ENCODE assay signal across 15 mouse cellular contexts in the genomic region with DNA sequence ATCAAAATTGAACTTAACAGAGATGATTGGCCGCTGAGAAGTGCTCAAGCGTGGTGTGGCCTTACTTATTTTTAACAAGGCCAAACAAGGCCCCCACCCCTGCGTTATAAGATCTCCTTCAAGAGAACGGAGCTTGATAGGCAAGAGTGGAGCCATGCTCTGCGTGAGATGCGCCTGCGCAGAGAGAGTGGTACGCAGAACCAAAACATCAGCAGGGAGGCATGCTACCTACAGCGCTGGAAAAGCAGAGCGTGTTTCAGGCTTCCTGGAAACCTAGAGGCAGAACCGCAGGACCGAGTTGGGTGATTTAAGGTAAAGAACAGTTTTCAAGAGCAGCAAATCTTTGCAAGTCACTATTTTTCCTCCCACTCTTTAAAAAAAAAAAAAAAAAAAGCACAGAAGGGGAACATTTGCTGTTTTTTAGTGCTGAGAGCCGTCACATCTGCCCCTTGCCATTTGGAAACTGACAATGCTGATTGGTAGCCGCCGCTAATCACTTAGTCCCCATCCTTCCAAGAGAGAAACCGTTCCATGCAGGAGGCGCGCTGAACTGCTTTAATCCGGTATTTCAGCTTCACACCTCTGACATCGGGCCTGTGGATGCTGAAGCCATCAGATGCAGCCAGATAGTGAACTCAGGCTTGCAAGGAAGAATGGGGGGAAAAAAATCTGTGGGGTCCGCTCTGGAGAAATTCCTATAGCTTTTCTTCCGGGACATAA. TPM values are rescaled to one million over a fixed set of nuclear protein-coding genes. Genes with fewer than 3 reads are reported as not detected.
DNase-seq lines count a peak whose midpoint lies in the region; ATAC-seq lines count a peak whose summit lies in the region.
"Had no signal": no experiment of that assay in that cellular context is flagged by ENCODE, and none has a peak within 500 bp of the region (broad histone marks: within the 10 kb centered on the region; RNA-seq: fewer than 3 reads in every experiment).

No protein-coding gene starts in this region.

- no peaks in the 10 kb centered on the region for H3K9me3 ChIP-seq in neural tube, embryonic 11.5 days (ENCODE audit: control insufficient read depth, low read length)
- H3K9me3 ChIP-seq in hindbrain, embryonic 14.5 days (ENCODE audit: control insufficient read depth, low read length): no peaks in the 10 kb centered on the region
- H3K9me3 ChIP-seq in neural tube, embryonic 15.5 days (replicated peaks): no peaks in the 10 kb centered on the region

- DNase-seq in frontal cortex, postnatal 36 days (ENCODE audit: low spot score in 2 of 2): no peak
- no peak for DNase-seq in neural tube, embryonic 11.5 days (ENCODE audit: low spot score)
- no peak for DNase-seq in neural tube, embryonic 10.5 days (ENCODE audit: extremely low spot score, low spot score)
- no peak for DNase-seq in hindbrain, embryonic 14.5 days (ENCODE audit: low spot score)
- no peak for DNase-seq in kidney, postnatal 4 days
- no peak for DNase-seq in thymus, postnatal 10 days (ENCODE audit: low spot score in 2 of 2)
- DNase-seq: B cell, adult 2 months; cerebellum, postnatal 25 days; lung, adult 2 months had no signal

- 24% methylated on average over 22 of the region's 22 CpGs for WGBS in neural tube, embryonic 11.5 days
- WGBS in hindbrain, embryonic 14.5 days: 36% methylated on average over 22 of the region's 22 CpGs
- WGBS in neural tube, embryonic 15.5 days: 25% methylated on average over 22 of the region's 22 CpGs

- no peak overlapping the region for H3K27ac ChIP-seq in neural tube, embryonic 11.5 days (ENCODE audit: low read depth, low read length)
- H3K27ac ChIP-seq in hindbrain, embryonic 14.5 days: no peak overlapping the region
- H3K27ac ChIP-seq in neural tube, embryonic 15.5 days (replicated peaks): no peak overlapping the region

- peak; percentile 84 for ATAC-seq in frontal cortex, adult (ENCODE audit: low TSS enrichment)
- ATAC-seq in neural tube, embryonic 11.5 days (ENCODE audit: insufficient read depth, low FRiP score, low TSS enrichment): no peak
- no peak for ATAC-seq in hindbrain, embryonic 14.5 days (ENCODE audit: low FRiP score)
- no peak for ATAC-seq in neural tube, embryonic 15.5 days (ENCODE audit: low FRiP score)
- ATAC-seq: intestine, postnatal 0 days had no signal

- no peak overlapping the region for H3K4me3 ChIP-seq in neural tube, embryonic 11.5 days (ENCODE audit: low read depth, low read length)
- no peak overlapping the region for H3K4me3 ChIP-seq in hindbrain, embryonic 14.5 days (replicated peaks; ENCODE audit: low read length)
- H3K4me3 ChIP-seq in neural tube, embryonic 15.5 days (replicated peaks): peak overlapping the region; percentile 15; the same call in 1 of the 2 replicates
- H3K4me3 ChIP-seq: megakaryocyte, embryonic 14.5 days had no signal

- peaks cover 7% of the 10 kb centered on the region; the same call in 1 of the 2 replicates for H3K27me3 ChIP-seq in neural tube, embryonic 11.5 days (ENCODE audit: control insufficient read depth, insufficient read depth, low read length)
- H3K27me3 ChIP-seq in hindbrain, embryonic 14.5 days (ENCODE audit: control insufficient read depth, insufficient read depth, low read length): peaks cover 27% of the 10 kb centered on the region
- H3K27me3 ChIP-seq in neural tube, embryonic 15.5 days (replicated peaks): peaks cover 20% of the 10 kb centered on the region

- no peaks in the 10 kb centered on the region for H3K36me3 ChIP-seq in neural tube, embryonic 11.5 days (ENCODE audit: control insufficient read depth, insufficient read depth, low read length)
- no peaks in the 10 kb centered on the region for H3K36me3 ChIP-seq in hindbrain, embryonic 14.5 days (replicated peaks; ENCODE audit: control insufficient read depth, insufficient read depth)
- no peaks in the 10 kb centered on the region for H3K36me3 ChIP-seq in neural tube, embryonic 15.5 days

- H3K4me2 ChIP-seq in neural tube, embryonic 11.5 days (ENCODE audit: low read depth): peak overlapping the region; percentile 10; the same call in 1 of the 2 replicates
- H3K4me2 ChIP-seq in hindbrain, embryonic 14.5 days (replicated peaks): peak overlapping the region; percentile 36
- H3K4me2 ChIP-seq in neural tube, embryonic 15.5 days: peak overlapping the region; percentile 42

- no peak overlapping the region for H3K9ac ChIP-seq in neural tube, embryonic 11.5 days (ENCODE audit: low read length)
- H3K9ac ChIP-seq in hindbrain, embryonic 14.5 days: no peak overlapping the region
- H3K9ac ChIP-seq in neural tube, embryonic 15.5 days (replicated peaks): no peak overlapping the region

- no peaks in the 10 kb centered on the region for H3K4me1 ChIP-seq in neural tube, embryonic 11.5 days (ENCODE audit: control insufficient read depth, insufficient read depth, low read length)
- no peaks in the 10 kb centered on the region for H3K4me1 ChIP-seq in hindbrain, embryonic 14.5 days (replicated peaks; ENCODE audit: control insufficient read depth, insufficient read depth, low read length)
- H3K4me1 ChIP-seq in neural tube, embryonic 15.5 days: peaks cover 13% of the 10 kb centered on the region

RNA-seq across cellular contexts. Expression of a gene that starts 21.9 kb away (rescaled TPM):
- polyA plus RNA-seq in neural tube, embryonic 11.5 days (2014; fragmentation: Nextera tagmentation; extraction: Ambion mirVana): not detected in 2 replicates
- not detected in 2 replicates for polyA plus RNA-seq in hindbrain, embryonic 14.5 days (2014; fragmentation: Nextera tagmentation; extraction: Ambion mirVana)
- polyA plus RNA-seq in neural tube, embryonic 15.5 days (2015; fragmentation: Nextera tagmentation; extraction: Ambion mirVana): not detected in 2 replicates
- polyA plus RNA-seq: heart, embryonic 16.5 days; limb, embryonic 11.5 days; lung, adult 2 months had no signal
